Mouse (Mus musculus): ENCODE results near the gene Npsr1. TPM values are rescaled to one million over a fixed set of nuclear protein-coding genes. Genes with fewer than 3 reads are reported as not detected.

The Npsr1 gene
- polyA plus RNA-seq, 1 experiment: not detected

DNA sequence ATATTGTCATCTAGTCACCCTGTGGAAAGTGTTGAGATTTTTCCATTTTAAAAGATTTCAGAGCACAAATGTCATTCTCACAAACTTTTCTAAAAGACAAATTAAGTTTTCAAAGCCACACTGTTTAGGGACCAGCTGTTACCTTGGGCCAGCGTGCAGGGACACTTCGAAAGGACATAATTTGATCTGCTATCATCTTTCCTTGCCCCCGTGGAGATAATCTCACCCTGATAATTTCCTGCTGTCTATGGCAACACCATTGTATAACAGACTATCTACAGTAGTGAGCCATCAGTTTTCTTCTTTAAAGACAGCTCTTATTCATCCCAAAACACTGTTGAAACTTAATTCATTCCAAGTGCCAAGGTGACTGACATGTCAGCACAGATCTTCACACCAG, 209.6 kb downstream of the Npsr1 start:
- no peak overlapping the region for H3K27ac ChIP-seq (ENCODE audit: control insufficient read depth, insufficient read depth, low read depth, low read length)
- H3K27me3 ChIP-seq (ENCODE audit: control insufficient read depth, insufficient read depth, low read length): no peaks in the 10 kb centered on the region
- H3K4me1 ChIP-seq (ENCODE audit: control insufficient read depth, insufficient read depth, low read length): no peaks in the 10 kb centered on the region
- H3K36me3 ChIP-seq (ENCODE audit: control insufficient read depth, insufficient read depth, low read length): no peaks in the 10 kb centered on the region
- TF ChIP-seq POLR2A (IDR thresholded peaks at IDR 0.05; ENCODE audit: control insufficient read depth, low read depth, low read length): no peak
- no peak for TF ChIP-seq CTCF (IDR thresholded peaks at IDR 0.05; ENCODE audit: control insufficient read depth, insufficient read depth, insufficient replicate concordance, low read depth, low read length)
- no peak overlapping the region for H3K4me3 ChIP-seq (ENCODE audit: control insufficient read depth, low read depth, low read length)

DNA sequence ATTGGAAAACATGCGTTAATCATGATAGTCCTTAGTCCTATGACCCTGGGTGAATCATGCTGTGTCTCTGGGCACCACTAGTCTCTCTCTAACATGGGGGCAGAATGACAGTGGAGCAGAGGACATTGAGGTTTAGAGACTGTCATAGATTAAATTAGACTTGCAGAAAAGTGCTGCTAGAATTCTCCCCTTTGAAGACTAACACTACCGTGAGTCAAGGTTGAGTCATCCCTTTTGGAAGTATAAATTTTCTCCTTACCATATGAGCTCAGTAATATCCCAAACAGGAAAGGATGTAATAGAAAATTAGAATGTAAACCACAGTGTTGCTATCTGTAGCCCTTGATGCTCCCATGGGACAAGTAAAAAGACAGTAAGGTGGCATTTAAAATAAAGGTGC, 218.0 kb downstream of the Npsr1 start:
- H3K4me1 ChIP-seq (ENCODE audit: control insufficient read depth, insufficient read depth, low read length): no peaks in the 10 kb centered on the region
- H3K4me3 ChIP-seq (ENCODE audit: control insufficient read depth, low read depth, low read length): no peak overlapping the region
- H3K27me3 ChIP-seq (ENCODE audit: control insufficient read depth, insufficient read depth, low read length): no peaks in the 10 kb centered on the region
- no peaks in the 10 kb centered on the region for H3K36me3 ChIP-seq (ENCODE audit: control insufficient read depth, insufficient read depth, low read length)
- no peak overlapping the region for H3K27ac ChIP-seq (ENCODE audit: control insufficient read depth, insufficient read depth, low read depth, low read length)
- TF ChIP-seq CTCF (IDR thresholded peaks at IDR 0.05; ENCODE audit: control insufficient read depth, insufficient read depth, insufficient replicate concordance, low read depth, low read length) (no peak), POLR2A (IDR thresholded peaks at IDR 0.05; ENCODE audit: control insufficient read depth, low read depth, low read length) (no peak)

DNA sequence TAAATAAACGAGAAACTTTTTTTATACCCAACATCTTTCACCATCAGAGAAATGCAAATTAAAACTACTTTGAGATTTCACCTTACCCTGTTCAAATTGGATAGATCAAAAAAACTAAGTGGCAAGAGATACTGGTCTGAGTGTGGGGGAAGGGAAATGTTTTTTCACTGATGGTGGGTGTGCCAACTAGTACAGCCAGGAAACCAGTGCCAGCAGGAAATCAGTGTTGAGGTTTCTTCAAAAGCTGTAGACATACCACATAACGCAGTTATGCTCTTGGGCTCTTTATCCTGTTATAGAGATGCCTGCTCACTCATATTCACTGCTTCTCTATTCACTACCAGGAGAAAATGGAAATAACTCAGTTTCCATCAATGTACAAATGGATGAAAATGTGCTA, 233.9 kb downstream of the Npsr1 start:
- H3K4me3 ChIP-seq (ENCODE audit: control insufficient read depth, low read depth, low read length): no peak overlapping the region
- no peaks in the 10 kb centered on the region for H3K4me1 ChIP-seq (ENCODE audit: control insufficient read depth, insufficient read depth, low read length)
- TF ChIP-seq CTCF (IDR thresholded peaks at IDR 0.05; ENCODE audit: control insufficient read depth, insufficient read depth, insufficient replicate concordance, low read depth, low read length): no peak
- TF ChIP-seq POLR2A (IDR thresholded peaks at IDR 0.05; ENCODE audit: control insufficient read depth, low read depth, low read length): no peak
- no peaks in the 10 kb centered on the region for H3K27me3 ChIP-seq (ENCODE audit: control insufficient read depth, insufficient read depth, low read length)
- H3K27ac ChIP-seq (ENCODE audit: control insufficient read depth, insufficient read depth, low read depth, low read length): no peak overlapping the region
- H3K36me3 ChIP-seq (ENCODE audit: control insufficient read depth, insufficient read depth, low read length): no peaks in the 10 kb centered on the region

DNA sequence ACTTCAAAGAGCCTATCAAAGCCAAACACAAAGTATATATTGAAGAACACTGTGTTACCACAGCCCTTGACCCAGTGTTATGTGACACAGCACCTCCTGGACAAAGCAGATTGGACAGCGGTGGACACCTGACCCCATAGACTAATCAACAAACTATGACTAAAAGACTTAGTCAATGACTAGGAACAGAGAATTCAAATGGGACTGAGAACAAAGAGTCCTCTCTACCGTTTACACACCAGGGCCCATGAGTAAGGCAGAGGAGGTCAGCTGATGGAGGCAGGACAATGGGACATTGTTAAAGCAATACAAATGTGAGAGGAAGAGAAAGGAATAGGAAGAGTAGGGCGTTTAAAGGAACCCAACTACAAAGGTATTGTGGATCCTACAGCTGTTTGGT, 243.5 kb downstream of the Npsr1 start:
- Histone ChIP-seq H3K4me3 (ENCODE audit: control insufficient read depth, low read depth, low read length) (no peak overlapping the region), H3K4me1 (ENCODE audit: control insufficient read depth, insufficient read depth, low read length) (no peaks in the 10 kb centered on the region), H3K36me3 (ENCODE audit: control insufficient read depth, insufficient read depth, low read length) (no peaks in the 10 kb centered on the region), H3K27me3 (ENCODE audit: control insufficient read depth, insufficient read depth, low read length) (no peaks in the 10 kb centered on the region), H3K27ac (ENCODE audit: control insufficient read depth, insufficient read depth, low read depth, low read length) (no peak overlapping the region)
- TF ChIP-seq POLR2A (IDR thresholded peaks at IDR 0.05; ENCODE audit: control insufficient read depth, low read depth, low read length) (no peak), CTCF (IDR thresholded peaks at IDR 0.05; ENCODE audit: control insufficient read depth, insufficient read depth, insufficient replicate concordance, low read depth, low read length) (no peak)

DNA sequence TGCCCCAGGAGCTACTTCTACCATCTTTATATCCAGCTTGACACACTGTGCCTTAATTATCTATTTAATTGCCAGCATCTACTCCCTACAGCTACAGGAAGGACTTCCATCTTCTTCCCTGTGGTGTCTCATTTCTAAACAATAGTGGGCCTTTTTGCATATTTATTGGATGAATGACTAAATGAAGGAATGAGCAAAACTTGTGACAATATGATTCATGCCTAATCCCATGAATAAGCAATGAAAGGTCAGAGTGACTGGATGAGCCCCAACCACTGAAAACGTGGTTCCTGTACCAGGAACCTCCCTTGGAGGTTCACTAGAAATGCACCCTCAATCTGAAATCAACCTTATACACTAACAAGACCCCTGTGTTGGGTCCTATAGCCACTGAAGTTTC, 249.2 kb downstream of the Npsr1 start:
- Histone ChIP-seq H3K4me3 (ENCODE audit: control insufficient read depth, low read depth, low read length) (no peak overlapping the region), H3K4me1 (ENCODE audit: control insufficient read depth, insufficient read depth, low read length) (no peaks in the 10 kb centered on the region), H3K27me3 (ENCODE audit: control insufficient read depth, insufficient read depth, low read length) (no peaks in the 10 kb centered on the region), H3K36me3 (ENCODE audit: control insufficient read depth, insufficient read depth, low read length) (no peaks in the 10 kb centered on the region), H3K27ac (ENCODE audit: control insufficient read depth, insufficient read depth, low read depth, low read length) (no peak overlapping the region)
- no peak for TF ChIP-seq POLR2A (IDR thresholded peaks at IDR 0.05; ENCODE audit: control insufficient read depth, low read depth, low read length)
- TF ChIP-seq CTCF (IDR thresholded peaks at IDR 0.05; ENCODE audit: control insufficient read depth, insufficient read depth, insufficient replicate concordance, low read depth, low read length): no peak

DNA sequence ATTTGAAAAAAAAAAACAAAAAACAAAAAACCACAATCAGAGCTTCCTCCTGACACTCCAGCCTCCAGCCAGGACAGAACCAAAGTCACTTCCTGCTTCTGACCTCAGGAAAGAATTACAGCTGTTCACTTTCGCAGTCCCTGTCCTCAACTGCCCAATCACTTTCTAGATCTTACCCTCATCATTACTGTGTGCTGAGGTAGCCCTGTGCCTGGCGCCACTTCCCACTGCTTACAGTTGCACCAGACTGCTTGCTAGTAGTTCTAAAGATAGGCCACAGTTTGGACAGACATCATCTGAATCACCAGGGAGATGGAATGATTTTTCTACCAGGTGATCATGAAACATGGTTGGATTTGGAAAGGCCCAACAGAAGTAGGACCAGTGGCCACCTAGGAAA, 251.7 kb downstream of the Npsr1 start:
- Histone ChIP-seq H3K27me3 (ENCODE audit: control insufficient read depth, insufficient read depth, low read length) (no peaks in the 10 kb centered on the region), H3K4me3 (ENCODE audit: control insufficient read depth, low read depth, low read length) (no peak overlapping the region), H3K4me1 (ENCODE audit: control insufficient read depth, insufficient read depth, low read length) (no peaks in the 10 kb centered on the region), H3K27ac (ENCODE audit: control insufficient read depth, insufficient read depth, low read depth, low read length) (no peak overlapping the region), H3K36me3 (ENCODE audit: control insufficient read depth, insufficient read depth, low read length) (no peaks in the 10 kb centered on the region)
- TF ChIP-seq POLR2A (IDR thresholded peaks at IDR 0.05; ENCODE audit: control insufficient read depth, low read depth, low read length) (no peak), CTCF (IDR thresholded peaks at IDR 0.05; ENCODE audit: control insufficient read depth, insufficient read depth, insufficient replicate concordance, low read depth, low read length) (no peak)

DNA sequence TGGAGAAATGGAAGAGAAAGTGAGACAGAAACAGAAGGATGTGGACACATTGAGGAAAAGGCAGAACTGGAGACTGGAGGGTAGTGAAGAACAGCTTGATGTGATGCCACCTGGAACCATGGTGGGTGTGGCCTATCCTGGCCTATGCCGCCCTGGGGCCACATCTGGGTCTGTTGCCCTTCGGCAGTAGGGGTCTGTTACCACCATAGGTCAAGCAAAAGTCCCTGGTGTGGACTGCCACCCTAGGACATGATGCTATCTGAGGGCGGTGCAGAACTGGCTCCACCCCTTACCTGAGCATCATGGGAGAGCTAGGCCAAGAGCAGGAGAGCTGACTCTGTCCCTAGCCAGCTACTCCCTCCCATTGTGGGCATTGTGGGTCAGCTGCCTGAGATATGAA, 253.6 kb downstream of the Npsr1 start:
- H3K36me3 ChIP-seq (ENCODE audit: control insufficient read depth, insufficient read depth, low read length): no peaks in the 10 kb centered on the region
- TF ChIP-seq POLR2A (IDR thresholded peaks at IDR 0.05; ENCODE audit: control insufficient read depth, low read depth, low read length) (no peak), CTCF (IDR thresholded peaks at IDR 0.05; ENCODE audit: control insufficient read depth, insufficient read depth, insufficient replicate concordance, low read depth, low read length) (no peak)
- H3K4me3 ChIP-seq (ENCODE audit: control insufficient read depth, low read depth, low read length): no peak overlapping the region
- H3K27me3 ChIP-seq (ENCODE audit: control insufficient read depth, insufficient read depth, low read length): no peaks in the 10 kb centered on the region
- H3K4me1 ChIP-seq (ENCODE audit: control insufficient read depth, insufficient read depth, low read length): no peaks in the 10 kb centered on the region
- H3K27ac ChIP-seq (ENCODE audit: control insufficient read depth, insufficient read depth, low read depth, low read length): no peak overlapping the region
